8 mouse cellular contexts compared by ENCODE assay signal in the genomic region with DNA sequence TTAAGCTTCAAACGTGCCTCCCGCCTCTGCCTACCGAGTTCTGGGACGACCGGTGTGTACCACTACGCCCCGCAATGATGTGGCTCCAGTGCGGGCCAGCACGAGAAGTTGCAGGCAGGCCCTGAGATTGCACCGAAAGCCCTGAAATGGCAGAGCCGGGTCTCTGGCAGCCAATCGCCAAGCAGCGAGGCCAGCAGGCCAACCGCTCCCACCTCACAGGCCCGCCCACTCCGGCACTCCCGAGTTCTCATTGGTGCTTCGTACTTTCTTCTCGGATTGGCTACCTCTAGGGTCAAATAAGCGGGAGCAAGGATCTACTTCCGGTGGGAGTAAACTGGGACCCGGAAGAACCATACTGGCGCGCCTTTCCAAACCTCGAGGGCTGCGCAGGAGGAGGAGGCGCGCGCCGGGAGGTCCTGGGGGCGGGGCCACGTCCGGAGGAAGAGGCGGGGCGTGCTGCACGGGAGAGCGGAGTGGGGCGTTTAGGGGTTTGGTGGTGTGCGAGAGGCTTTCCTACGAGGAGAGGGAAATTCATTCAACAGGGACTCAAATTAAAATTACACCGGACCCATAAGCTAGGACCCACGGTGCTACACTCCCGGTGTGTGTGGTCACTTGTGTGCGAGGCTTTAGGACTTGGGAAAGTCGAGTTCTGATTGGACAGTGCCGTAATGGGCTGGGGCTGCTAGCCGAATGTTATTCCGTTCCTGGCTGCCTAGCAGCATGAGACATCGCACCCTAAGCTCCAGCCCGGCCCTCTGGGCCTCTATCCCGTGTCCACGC. TPM values are rescaled to one million over a fixed set of nuclear protein-coding genes. Genes with fewer than 3 reads are reported as not detected.
DNase-seq lines count a peak whose midpoint lies in the region; ATAC-seq lines count a peak whose summit lies in the region.

A gene (plus strand): TSS at position 440 of the 783 bp plus-strand sequence.

- WGBS in hindbrain, embryonic 14.5 days, result under 1% methylated on average over 51 of the region's 52 CpGs

- DNase-seq in R1 (ENCODE audit: low read depth, low spot score), result peak; percentile 100
- peak; percentile 96 to 97 for DNase-seq in cerebellum, postnatal 25 days
- DNase-seq in frontal cortex, postnatal 25 days (ENCODE audit: low spot score in 2 of 2), result peak; percentile 89 to 97
- DNase-seq in hindbrain, embryonic 14.5 days (ENCODE audit: low spot score), result peak; percentile 95
- DNase-seq in layer of hippocampus, postnatal 36 days, result peak; percentile 98
- DNase-seq in lung, postnatal 36 days, result peak; percentile 99
- peak; percentile 100 for DNase-seq in retina, postnatal 1 day
- peak; percentile 90 to 97 for DNase-seq in urinary bladder, adult 18-20 months (ENCODE audit: low spot score in 2 of 2)

- no peaks in the 10 kb centered on the region for H3K9me3 ChIP-seq in hindbrain, embryonic 14.5 days (ENCODE audit: control insufficient read depth, low read length)

- H3K27me3 ChIP-seq in hindbrain, embryonic 14.5 days (ENCODE audit: control insufficient read depth, insufficient read depth, low read length), result no peaks in the 10 kb centered on the region

- ATAC-seq in hindbrain, embryonic 14.5 days (ENCODE audit: low FRiP score), result peak; percentile 99

- H3K4me2 ChIP-seq in hindbrain, embryonic 14.5 days (replicated peaks), result peak within 1 kb of the TSS; percentile 66

- peaks cover 42% of the 10 kb centered on the region for H3K36me3 ChIP-seq in hindbrain, embryonic 14.5 days (replicated peaks; ENCODE audit: control insufficient read depth, insufficient read depth)

- peak within 1 kb of the TSS; percentile 50 for H3K4me3 ChIP-seq in hindbrain, embryonic 14.5 days (replicated peaks; ENCODE audit: low read length)

- H3K27ac ChIP-seq in hindbrain, embryonic 14.5 days, result peak within 1 kb of the TSS; percentile 81

- peaks cover 12% of the 10 kb centered on the region; the same call in 1 of the 2 replicates for H3K4me1 ChIP-seq in hindbrain, embryonic 14.5 days (replicated peaks; ENCODE audit: control insufficient read depth, insufficient read depth, low read length)

- peak within 1 kb of the TSS; percentile 57 for H3K9ac ChIP-seq in hindbrain, embryonic 14.5 days

RNA-seq across cellular contexts. Expression of the gene that starts here (rescaled TPM):
- polyA plus RNA-seq in hindbrain, embryonic 14.5 days (2014; fragmentation: Nextera tagmentation; extraction: Ambion mirVana), result 8.4 and 9.0 TPM in 2 replicates
- total RNA-seq in layer of hippocampus, postnatal 36 days (2021), result 1 to 10 TPM; 8.3 to 9.5 TPM

Comparison
In these comparisons a context has a peak if more than half of its experiments do, and no peak if none do; other contexts are left out.
1. Peak in every context shown above with its lines: DNase-seq, ATAC-seq, H3K4me3 ChIP-seq and H3K27ac ChIP-seq.